Mouse (Mus musculus) left cerebral cortex, postnatal 14 days (tissue): Measurements from ENCODE around the gene Crybg3. TPM values are rescaled to one million over a fixed set of nuclear protein-coding genes. Genes with fewer than 3 reads are reported as not detected.

Experiments used
- DNase-seq, 2 experiments: peaks; one replicate each; pipeline ENCODE4 v3.0.0; 2021 to 2022; ENCODE audit warnings: low spot score in 2 of 2, mixed read lengths in 1 of 2
- intact Hi-C: fragments of 180-260 bp; cut with DNase I; formaldehyde crosslinking; loops from one replicate; pipeline ENCODE4 v1.15.1; 2025
- long read RNA-seq, 2 experiments: library from polyadenylated mRNA; stranded (forward); transcript quantifications; one replicate each; pipeline ENCODE4 v2.0.0; 2021
- total RNA-seq, 2 experiments: library from RNA; stranded (reverse); gene quantifications; 2 replicates each; pipeline ENCODE4 v1.2.3; 2021

The Crybg3 gene
- 1 to 10 TPM; 4.0 to 5.6 TPM for total RNA-seq
- long read RNA-seq, experiment 1, full-length matches to known transcripts: 2 of 2 reads
- long read RNA-seq, experiment 1, partial matches to known transcripts: 0 of 2 reads
- long read RNA-seq, experiment 1, other reads (novel, unspliced or antisense): 0 of 2 reads
- long read RNA-seq, experiment 2, partial matches to known transcripts: 0 of 1 reads
- long read RNA-seq, experiment 2, other reads (novel, unspliced or antisense): 1 of 1 reads

- peak in 1 of 2 experiments; percentile 51 for DNase-seq
- intact Hi-C loops: loop anchor here (5.0 kb wide), 1 partner anchor 178 kb away; no protein-coding TSS in a partner anchor
Measured at GRCm38 (mm10) chr16:59600311-59601251, at the start of gene Crybg3. Gene Crybg3 (minus strand): TSS chr16:59600979.

GRCm38 (mm10) chr16:59643766-59644165 is 43.0 kb upstream of the Crybg3 start:
- intact Hi-C loops: no loop called here
- no peak for DNase-seq

- DNase-seq: no peak
- intact Hi-C loops: no loop called here
Measured at GRCm38 (mm10) chr16:59639985-59640384, 39.2 kb upstream of the Crybg3 start.

- intact Hi-C loops: no loop called here
Measured at GRCm38 (mm10) chr16:59639102-59639691, 38.4 kb upstream of the Crybg3 start, which contains the start of gene Arl6. Gene Arl6 (minus strand): TSS chr16:59639391.

GRCm38 (mm10) chr16:59634598-59634997 is 33.8 kb upstream of the Crybg3 start:
- intact Hi-C loops: no loop called here
- no peak for DNase-seq

More at GRCm38 (mm10) chr16:59639102-59639691, 38.4 kb upstream of the Crybg3 start, which contains the start of gene Arl6:
- DNase-seq: peak; percentile 95 to 96

GRCm38 (mm10) chr16:59621554-59621953 is 20.8 kb upstream of the Crybg3 start:
- no peak for DNase-seq
- intact Hi-C loops: no loop called here

GRCm38 (mm10) chr16:59617167-59617566 is 16.4 kb upstream of the Crybg3 start:
- peak; percentile 55 to 61 for DNase-seq
- intact Hi-C loops: loop anchor here (2.0 to 5.0 kb wide), 3 partner anchors 80 to 196 kb away; partner anchors contain the start of gene Riox2

- no peak for DNase-seq
- intact Hi-C loops: loop anchor here (2.0 to 5.0 kb wide), 3 partner anchors 78 to 195 kb away; partner anchors contain the start of gene Riox2
Measured at GRCm38 (mm10) chr16:59615675-59616074, 14.9 kb upstream of the Crybg3 start.

- intact Hi-C loops: no loop called here
Measured at GRCm38 (mm10) chr16:59610750-59611149, 10.0 kb upstream of the Crybg3 start.

GRCm38 (mm10) chr16:59604078-59604781 is 3.5 kb upstream of the Crybg3 start:
- intact Hi-C loops: loop anchor here (5.0 kb wide), 1 partner anchor 182 kb away; no protein-coding TSS in a partner anchor

More at GRCm38 (mm10) chr16:59610750-59611149, 10.0 kb upstream of the Crybg3 start:
- no peak for DNase-seq

GRCm38 (mm10) chr16:59599411-59600265 is 1.1 kb downstream of the Crybg3 start:
- intact Hi-C loops: loop anchor here (5.0 kb wide), 1 partner anchor 177 kb away; no protein-coding TSS in a partner anchor
- DNase-seq: no peak

More at GRCm38 (mm10) chr16:59604078-59604781, 3.5 kb upstream of the Crybg3 start:
- DNase-seq: no peak

- no peak for DNase-seq
- intact Hi-C loops: no loop called here
Measured at GRCm38 (mm10) chr16:59598997-59599396, 1.8 kb downstream of the Crybg3 start.

GRCm38 (mm10) chr16:59597256-59597655 is 3.5 kb downstream of the Crybg3 start:
- intact Hi-C loops: no loop called here
- DNase-seq: no peak

GRCm38 (mm10) chr16:59594714-59595113 is 6.1 kb downstream of the Crybg3 start:
- intact Hi-C loops: no loop called here

GRCm38 (mm10) chr16:59590790-59591189 is 10.0 kb downstream of the Crybg3 start:
- intact Hi-C loops: no loop called here
- DNase-seq: no peak

More at GRCm38 (mm10) chr16:59594714-59595113, 6.1 kb downstream of the Crybg3 start:
- DNase-seq: no peak

GRCm38 (mm10) chr16:59588351-59589025 is 12.3 kb downstream of the Crybg3 start:
- intact Hi-C loops: no loop called here
- DNase-seq: no peak

- intact Hi-C loops: no loop called here
- DNase-seq: no peak
Measured at GRCm38 (mm10) chr16:59587816-59588215, 13.0 kb downstream of the Crybg3 start.
